Mouse (Mus musculus) layer of hippocampus, adult 2 months (tissue): ENCODE results near the gene Slc44a5. TPM values are rescaled to one million over a fixed set of nuclear protein-coding genes. Genes with fewer than 3 reads are reported as not detected.

ENCODE experiments used
- DNase-seq, 2 experiments: peaks; one replicate each; pipeline ENCODE4 v3.0.0; 2022; ENCODE audit warnings: low spot score in 2 of 2
- H3K27ac ChIP-seq: fragments of 200-600 bp; 2 replicates; pipeline ENCODE4 v1.8.1; 2022
- H3K4me3 ChIP-seq: fragments of 200-600 bp; 2 replicates; pipeline ENCODE4 v1.8.1; 2022; ENCODE audit warnings: mild to moderate bottlenecking
- CTCF ChIP-seq: fragments of 200-600 bp; conservative IDR thresholded peaks from 2 replicates; pipeline ENCODE4 v1.8.1; 2022; ENCODE audit warnings: antibody characterized with exemption, mild to moderate bottlenecking, moderate library complexity
- total RNA-seq, 2 experiments: library from RNA; stranded (reverse); gene quantifications; 2 replicates each; pipeline ENCODE4 v1.2.3; 2021

Gene Slc44a5
- total RNA-seq, 2 experiments from 2014 or later: 52.6 to 57.5 TPM

DNA sequence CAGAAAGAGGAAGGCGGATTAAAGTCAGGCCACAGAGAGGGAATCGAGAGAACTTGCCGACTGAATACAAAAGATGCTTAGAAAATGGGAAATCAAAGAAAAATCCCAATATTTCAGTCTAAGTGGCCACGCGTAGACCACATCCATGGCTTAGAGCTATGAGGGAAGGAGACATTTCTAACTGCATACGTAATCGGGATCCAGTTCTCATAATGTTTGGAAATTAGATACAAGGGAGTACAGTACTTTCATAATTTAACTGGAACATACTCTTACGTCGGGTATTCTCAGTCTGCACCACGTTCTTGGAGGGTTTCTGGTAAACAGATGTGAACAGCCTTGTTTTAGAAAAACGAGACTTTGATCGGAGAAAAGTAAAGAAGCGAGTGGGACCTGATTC, 229.1 kb downstream of the Slc44a5 start:
- H3K4me3 ChIP-seq: no peak overlapping the region
- no peak for TF ChIP-seq CTCF
- H3K27ac ChIP-seq: no peak overlapping the region
- DNase-seq: no peak

- DNase-seq: no peak
- Histone ChIP-seq H3K4me3 (no peak overlapping the region), H3K27ac (no peak overlapping the region)
- no peak for TF ChIP-seq CTCF
These were observed 235.2 kb downstream of the Slc44a5 start for GRCm38 (mm10) chr3:154208479-154208878.

DNA sequence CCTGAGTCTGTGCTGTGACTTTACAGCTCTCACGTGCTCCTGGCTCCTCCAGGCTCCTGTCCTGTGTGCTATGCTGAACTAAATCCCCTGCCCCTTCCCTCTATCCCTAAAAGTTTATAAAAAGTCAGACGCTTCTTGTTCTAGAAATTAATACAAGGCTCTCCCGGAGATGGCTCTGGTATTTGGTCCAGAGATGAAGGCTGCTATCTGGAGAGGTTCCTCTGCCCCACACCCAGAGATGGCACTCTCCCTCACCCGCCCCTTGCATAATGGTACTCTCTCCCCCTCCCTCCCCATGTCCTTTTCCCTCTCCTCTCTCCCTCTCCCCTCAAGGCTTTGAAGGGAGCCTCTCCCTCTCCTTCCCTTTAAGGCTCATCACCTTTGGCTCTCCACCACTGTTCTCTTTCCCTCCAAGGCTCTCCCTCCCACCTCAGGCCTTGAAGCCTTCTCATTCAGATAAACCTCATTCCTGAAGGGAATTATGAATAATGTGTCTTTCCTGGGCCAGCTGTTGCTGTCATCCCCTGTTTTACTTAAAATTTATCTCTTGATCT, 236.0 kb downstream of the Slc44a5 start:
- no peak overlapping the region for H3K27ac ChIP-seq
- H3K4me3 ChIP-seq: no peak overlapping the region
- no peak for DNase-seq
- TF ChIP-seq CTCF: no peak

- no peak overlapping the region for H3K4me3 ChIP-seq
- no peak for DNase-seq
- H3K27ac ChIP-seq: no peak overlapping the region
- TF ChIP-seq CTCF: no peak
These were observed 236.7 kb downstream of the Slc44a5 start for GRCm38 (mm10) chr3:154209776-154210430.

- no peak for TF ChIP-seq CTCF
- no peak for DNase-seq
- H3K4me3 ChIP-seq: no peak overlapping the region
- no peak overlapping the region for H3K27ac ChIP-seq
These were observed 237.3 kb downstream of the Slc44a5 start for GRCm38 (mm10) chr3:154210431-154211055.

- Histone ChIP-seq H3K27ac (no peak overlapping the region), H3K4me3 (no peak overlapping the region)
- TF ChIP-seq CTCF: no peak
- no peak for DNase-seq
These were observed 239.3 kb downstream of the Slc44a5 start for GRCm38 (mm10) chr3:154212551-154212950.

- no peak for DNase-seq
- TF ChIP-seq CTCF: no peak
- Histone ChIP-seq H3K4me3 (no peak overlapping the region), H3K27ac (no peak overlapping the region)
These were observed 242.1 kb downstream of the Slc44a5 start for GRCm38 (mm10) chr3:154215309-154215708.

DNA sequence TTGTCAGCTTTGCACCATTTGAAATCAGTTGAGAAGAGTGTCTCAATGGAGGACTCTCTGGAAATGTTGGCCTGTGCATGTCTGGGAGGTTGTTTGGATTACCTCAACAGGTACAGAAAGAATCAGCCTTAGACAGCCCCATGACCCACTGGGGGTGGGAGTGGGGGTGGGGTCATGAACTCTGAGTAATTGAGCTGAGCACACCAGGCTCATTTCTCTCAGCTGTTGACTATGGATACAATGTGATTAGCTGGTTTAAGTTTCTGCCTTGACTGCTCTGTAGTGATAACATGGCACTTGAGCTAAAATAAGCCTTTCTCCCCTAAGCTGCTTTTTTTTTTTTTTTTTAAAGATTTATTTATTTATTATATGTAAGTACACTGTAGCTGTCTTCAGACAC, 242.5 kb downstream of the Slc44a5 start:
- no peak for TF ChIP-seq CTCF
- H3K27ac ChIP-seq: no peak overlapping the region
- DNase-seq: no peak
- H3K4me3 ChIP-seq: no peak overlapping the region

DNA sequence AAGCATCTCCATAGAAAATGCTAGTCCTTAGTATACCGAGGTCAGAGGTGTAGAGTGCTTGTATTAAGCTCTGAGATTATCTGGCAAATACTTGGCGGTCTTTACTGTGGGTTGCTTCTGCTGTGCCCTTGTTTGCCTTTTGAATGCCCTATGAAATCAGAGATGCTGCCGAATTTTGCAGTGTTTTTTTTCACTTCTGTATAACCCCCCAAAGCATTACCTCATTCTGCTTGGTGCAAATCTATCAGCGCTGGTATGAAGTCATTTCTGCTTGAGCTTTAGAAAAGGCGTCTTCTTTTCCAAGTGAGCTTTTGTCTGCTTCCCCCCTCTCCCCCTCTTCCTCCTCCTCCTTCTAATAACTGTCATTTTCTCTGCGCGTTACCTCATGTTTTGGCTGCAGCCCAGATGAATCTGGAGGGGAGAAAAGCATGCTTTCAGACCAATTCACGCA, 248.9 kb downstream of the Slc44a5 start:
- peak in 1 of 2 experiments; percentile 47 for DNase-seq
- TF ChIP-seq CTCF: no peak
- H3K27ac ChIP-seq: peak overlapping the region; percentile 71
- no peak overlapping the region; the same call in 1 of the 2 replicates for H3K4me3 ChIP-seq

GRCm38 (mm10) chr3:154222688-154223087, 249.5 kb downstream of the Slc44a5 start:
- no peak for DNase-seq
- peak overlapping the region; percentile 71 for H3K27ac ChIP-seq
- no peak overlapping the region for H3K4me3 ChIP-seq
- no peak for TF ChIP-seq CTCF

DNA sequence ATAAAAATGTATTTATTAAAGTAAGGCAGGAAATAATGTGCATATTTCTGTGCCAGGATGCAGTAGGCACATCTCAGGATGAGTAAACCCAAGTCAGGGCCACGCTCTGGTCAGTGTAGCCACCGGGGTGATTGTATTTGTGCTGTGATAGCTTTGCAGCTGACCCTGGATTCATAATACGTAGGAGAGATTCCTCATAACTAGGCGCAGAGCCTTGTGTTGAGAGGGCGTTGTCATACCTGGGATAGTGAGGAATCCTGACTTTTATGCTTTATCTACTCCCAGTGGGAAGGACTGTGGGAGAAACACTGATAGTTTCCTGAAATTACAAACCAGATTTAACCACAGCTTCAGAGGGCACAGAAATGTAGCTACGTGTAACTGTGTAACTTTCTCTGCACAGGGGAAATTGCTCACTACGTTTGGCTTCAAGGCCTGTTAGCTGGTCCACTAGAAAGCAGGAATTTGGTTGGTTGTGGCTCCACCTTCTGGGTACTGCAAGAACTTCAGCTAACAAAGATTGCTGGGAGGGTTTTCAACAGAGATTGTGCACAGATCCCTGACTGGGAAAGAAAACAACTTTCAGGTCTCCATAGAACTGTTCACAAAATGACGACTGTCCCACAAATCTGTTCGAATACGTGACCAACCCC, 253.0 kb downstream of the Slc44a5 start:
- DNase-seq: peak; percentile 80 to 88
- peak; percentile 94 for TF ChIP-seq CTCF
- no peak overlapping the region; the same call in 1 of the 2 replicates for H3K27ac ChIP-seq
- H3K4me3 ChIP-seq: no peak overlapping the region

DNA sequence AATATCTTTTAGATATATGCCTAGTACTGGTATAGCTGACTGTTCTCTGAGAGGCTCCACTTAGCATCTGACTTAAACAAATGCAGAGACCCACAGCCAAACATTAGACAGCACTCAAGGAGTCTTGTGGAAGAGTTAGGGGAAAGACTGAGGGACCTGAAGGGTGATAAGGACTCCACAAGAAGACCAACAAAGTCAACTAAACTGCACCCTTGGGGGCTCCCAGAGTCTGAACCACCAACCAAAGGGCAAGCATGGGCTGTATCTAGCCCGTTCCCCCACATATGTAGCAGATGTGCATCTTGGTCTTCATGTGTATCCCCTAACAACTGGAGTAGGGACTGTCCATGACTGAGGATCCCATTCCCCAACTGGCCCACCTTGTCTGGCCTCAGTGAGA, 271.7 kb downstream of the Slc44a5 start:
- no peak for DNase-seq
- Histone ChIP-seq H3K4me3 (no peak overlapping the region), H3K27ac (no peak overlapping the region)
- no peak for TF ChIP-seq CTCF

GRCm38 (mm10) chr3:154251486-154251885, 278.2 kb downstream of the Slc44a5 start:
- TF ChIP-seq CTCF: no peak
- no peak overlapping the region for H3K27ac ChIP-seq
- no peak for DNase-seq
- H3K4me3 ChIP-seq: no peak overlapping the region
